Mouse (Mus musculus): ENCODE results near the gene Msrb2.

GRCm38 (mm10) chr2:19391649-19392048, 20.4 kb downstream of the Msrb2 start:
- no peak for TF ChIP-seq EP300 (IDR thresholded peaks at IDR 0.05; ENCODE audit: low read depth)
- TF ChIP-seq CTCF (IDR thresholded peaks at IDR 0.05; ENCODE audit: low read depth): no peak
